Mouse (Mus musculus) C2C12 (cell line): ENCODE data around the gene Lyrm7.
A peak's percentile ranks its signal among the peaks of the same experiment; 100 is the strongest.

ENCODE experiments used
- CEBPB ChIP-seq: IDR thresholded peaks from one replicate; pipeline ENCODE4 v1.6.1; 2011; ENCODE audit warnings: low read depth, mild to moderate bottlenecking, control low read depth, moderate library complexity
- CTCF ChIP-seq: IDR thresholded peaks from one replicate; pipeline ENCODE4 v1.5.1; 2011; ENCODE audit not compliant: control insufficient read depth, insufficient read depth, insufficient read length
- FOSL1 ChIP-seq: IDR thresholded peaks from one replicate; pipeline ENCODE4 v1.8.0; 2011; ENCODE audit warnings: mild to moderate bottlenecking, low read length; ENCODE audit not compliant: poor library complexity, insufficient read depth, severe bottlenecking
- MAX ChIP-seq: IDR thresholded peaks from one replicate; pipeline ENCODE4 v1.6.1; 2011; ENCODE audit warnings: mild to moderate bottlenecking, control low read depth
- MYOD1 ChIP-seq: IDR thresholded peaks from one replicate; pipeline ENCODE4 v1.6.1; 2011; ENCODE audit warnings: low read depth; ENCODE audit not compliant: control insufficient read depth, insufficient read length
- MYOG ChIP-seq: IDR thresholded peaks from one replicate; pipeline ENCODE4 v1.6.1; 2011; ENCODE audit not compliant: control insufficient read depth, insufficient read length; ENCODE audit errors: extremely low read depth
- USF1 ChIP-seq: IDR thresholded peaks from one replicate; pipeline ENCODE4 v1.6.1; 2011; ENCODE audit warnings: low read depth, mild to moderate bottlenecking, control low read depth, moderate library complexity

DNA sequence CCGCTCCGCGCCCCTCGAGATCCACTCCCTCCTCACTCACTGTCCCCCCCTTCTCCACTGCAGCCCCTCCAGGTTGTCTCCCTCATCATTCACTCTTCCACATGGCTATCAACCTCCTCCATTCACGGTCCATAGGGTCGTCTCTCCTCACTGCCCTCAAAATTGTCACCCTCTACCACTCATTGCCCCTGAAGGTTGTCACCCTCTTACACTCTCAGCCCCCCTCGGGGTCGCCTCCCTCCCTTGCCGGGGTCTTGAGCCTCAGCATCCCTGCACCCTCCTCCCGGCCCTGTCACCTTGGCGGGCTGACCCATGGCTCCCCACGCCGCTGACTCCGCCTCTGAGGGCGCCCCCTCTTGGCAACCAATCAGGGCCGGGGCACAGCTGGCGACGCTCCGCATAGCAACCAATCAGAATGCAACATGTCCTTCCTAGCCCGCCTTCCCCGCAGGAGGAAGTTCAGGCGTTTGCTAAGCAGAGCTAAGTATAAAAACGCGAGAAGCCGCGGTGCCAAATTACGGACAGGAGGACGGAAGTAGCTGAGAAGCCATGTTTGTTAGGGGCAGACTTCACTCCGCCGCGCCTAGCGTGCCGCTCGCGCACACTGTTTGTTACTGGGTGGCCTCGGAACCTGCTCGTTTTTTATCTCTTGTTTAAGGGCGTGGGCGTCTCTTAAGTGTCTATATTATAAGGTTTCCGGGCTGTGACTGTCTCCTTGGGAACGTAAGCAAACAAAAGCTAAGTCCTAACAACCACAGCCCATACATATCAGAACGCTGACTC is at the start of gene Lyrm7:
- no peak for TF ChIP-seq CTCF
- peak; percentile 56 for TF ChIP-seq MAX
- no peak for TF ChIP-seq USF1
- no peak for TF ChIP-seq CEBPB
- TF ChIP-seq FOSL1, result no peak
- TF ChIP-seq MYOD1, result no peak
- TF ChIP-seq MYOG, result no peak
